Mouse (Mus musculus) heart, adult 18-20 months (tissue): Measurements from ENCODE around the gene Gm7137. TPM values are rescaled to one million over a fixed set of nuclear protein-coding genes. Genes with fewer than 3 reads are reported as not detected.
"Not testable (repeated sequence)": the region's sequence is repeated elsewhere in the genome, so short reads cannot be mapped to it uniquely, and the experiment has no call there.

Experiments used
- DNase-seq, 2 experiments: peaks; one replicate each; pipeline ENCODE4 v3.0.0; 2021 to 2022; ENCODE audit warnings: mixed read lengths in 1 of 2
- total RNA-seq, 2 experiments: library from RNA; stranded (reverse); gene quantifications; 2 replicates each; pipeline ENCODE4 v1.2.3; 2021

The Gm7137 gene
- total RNA-seq, 2 experiments from 2014 or later: not detected

DNA sequence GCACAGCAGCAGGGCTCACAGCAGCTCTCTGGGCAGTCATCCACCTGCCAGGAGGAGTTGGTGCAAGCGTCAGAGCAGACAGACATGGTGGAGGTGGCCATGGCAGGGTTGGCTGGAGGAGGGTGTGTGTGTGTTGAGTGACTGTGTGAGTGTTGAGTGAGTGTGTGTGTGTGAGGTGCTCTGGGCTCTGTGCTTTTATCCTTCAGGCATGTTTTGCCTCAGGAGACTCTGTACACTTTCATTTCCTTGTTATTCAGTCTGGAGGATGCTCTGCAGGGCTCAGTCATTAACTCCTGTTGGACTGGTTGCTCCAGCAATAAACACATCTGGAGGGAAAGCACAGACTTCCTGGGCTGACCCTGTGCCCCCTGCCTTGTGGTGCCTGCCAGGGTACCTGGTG is 36.7 kb downstream of the Gm7137 start, which contains the start of gene Gm9736:
Gm9736 (minus strand) TSS at position 101 of the 400 bp plus-strand sequence.
- not testable (repeated sequence) for DNase-seq

GRCm38 (mm10) chr10:77750686-77751085 is 37.3 kb downstream of the Gm7137 start:
- not testable (repeated sequence) for DNase-seq

DNA sequence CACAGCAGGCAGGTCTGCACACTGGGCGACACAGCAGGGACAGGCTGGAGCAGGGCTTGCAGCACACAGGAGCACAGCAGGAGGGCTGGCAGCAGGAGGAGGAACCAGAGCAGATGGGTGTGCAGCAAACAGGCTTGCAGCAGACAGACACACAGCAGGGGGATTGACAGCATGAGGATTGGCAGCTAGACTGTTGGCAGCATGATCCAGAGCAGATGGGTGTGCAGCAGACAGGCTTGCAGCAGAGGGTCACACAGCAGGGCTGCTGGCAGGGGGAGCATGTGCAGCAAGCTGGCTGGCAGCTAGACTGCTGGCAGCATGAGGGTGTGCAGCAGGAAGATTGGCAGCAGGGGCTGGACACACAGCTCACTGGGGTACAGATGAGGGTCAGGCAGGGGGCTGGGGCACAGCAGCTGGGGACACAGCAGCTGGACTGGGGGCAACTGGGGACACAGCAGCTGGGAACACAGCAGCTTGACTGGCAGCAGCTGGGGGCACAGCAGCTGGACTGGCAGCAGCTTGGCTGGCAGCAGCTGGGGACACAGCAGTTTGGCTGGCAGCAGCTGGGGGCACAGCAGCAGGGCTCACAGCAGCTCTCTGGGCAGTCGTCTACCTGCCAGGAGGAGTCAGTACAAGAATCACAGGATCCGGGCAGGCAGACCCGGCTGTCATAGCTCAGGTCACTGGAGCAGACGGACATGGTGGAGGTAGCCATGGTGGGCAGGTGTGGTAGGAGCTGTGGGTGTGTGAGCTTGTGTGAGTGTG is 45.9 kb downstream of the Gm7137 start, which contains the start of gene Gm18596:
Gm18596 (minus strand) TSS at position 715 of the 765 bp plus-strand sequence.
- DNase-seq: not testable (repeated sequence)

GRCm38 (mm10) chr10:77738929-77739328 is 49.1 kb downstream of the Gm7137 start:
- no peak for DNase-seq

Other genes with a start within 250 kb of the Gm7137 start
- gene Pttg1ip, start 206.5 kb downstream of the Gm7137 start, total RNA-seq: 100 to 1,000 TPM; 132 to 150 TPM
- 10 to 100 TPM; 81.7 to 82.3 TPM for gene Sumo3, start 182.1 kb downstream of the Gm7137 start, total RNA-seq
- gene Gm49325, start 182.0 kb downstream of the Gm7137 start, total RNA-seq: 10 to 100 TPM; 15.5 to 15.7 TPM
- gene Ube2g2, start 165.9 kb downstream of the Gm7137 start, total RNA-seq: 10 to 100 TPM; 80.9 to 82.8 TPM
- gene Tspear, start 101.6 kb downstream of the Gm7137 start, total RNA-seq: not detected
- gene Gm19402, start 97.4 kb downstream of the Gm7137 start, total RNA-seq: not detected
- not detected for gene Gm9508, start 91.0 kb downstream of the Gm7137 start, total RNA-seq
- not detected for gene Gm10272, start 81.6 kb downstream of the Gm7137 start, total RNA-seq
- gene Gm10024, start 76.7 kb downstream of the Gm7137 start, total RNA-seq: not detected
- not detected for gene Gm10142, start 72.4 kb downstream of the Gm7137 start, total RNA-seq
- gene Krtap12-1, start 67.6 kb downstream of the Gm7137 start, total RNA-seq: not detected
- not detected for gene Gm10100, start 61.7 kb downstream of the Gm7137 start, total RNA-seq
- gene Gm18596, start 45.6 kb downstream of the Gm7137 start, total RNA-seq: not detected
- not detected for gene Gm9736, start 36.8 kb downstream of the Gm7137 start, total RNA-seq
- not detected for gene Gm3233, start 28.5 kb downstream of the Gm7137 start, total RNA-seq
- gene Gm3238, start 16.9 kb downstream of the Gm7137 start, total RNA-seq: not detected
- not detected for gene Gm7138, start 11.3 kb downstream of the Gm7137 start, total RNA-seq
- gene Gm3250, start 5.7 kb downstream of the Gm7137 start, total RNA-seq: not detected
- gene Gm9639, start 6.9 kb upstream of the Gm7137 start, total RNA-seq: not detected
- not detected for gene Gm19668, start 10.9 kb upstream of the Gm7137 start, total RNA-seq
- not detected for gene Gm9507, start 23.6 kb upstream of the Gm7137 start, total RNA-seq
- gene Gm2696, start 26.5 kb upstream of the Gm7137 start, total RNA-seq: not detected
- gene Krtap10-4, start 38.9 kb upstream of the Gm7137 start, total RNA-seq: not detected
- gene Krtap10-10, start 47.7 kb upstream of the Gm7137 start, total RNA-seq: not detected
- gene Gm36176, start 58.6 kb upstream of the Gm7137 start, total RNA-seq: not detected
- not detected for gene Gm10318, start 64.7 kb upstream of the Gm7137 start, total RNA-seq
- gene Gm3285, start 73.8 kb upstream of the Gm7137 start, total RNA-seq: not detected
- gene Lrrc3, start 114.3 kb upstream of the Gm7137 start, total RNA-seq: under 1 TPM; 0.49 to 0.69 TPM
- 1 to 10 TPM in 1 of 2 experiments, under 1 TPM in 1; 0.99 to 1.5 TPM for gene Trpm2, start 182.4 kb upstream of the Gm7137 start, total RNA-seq
- gene 1810043G02Rik, start 190.3 kb upstream of the Gm7137 start, total RNA-seq: 1 to 10 TPM; 8.8 to 9.8 TPM
- 100 to 1,000 TPM; 114 to 120 TPM for gene Pfkl, start 221.9 kb upstream of the Gm7137 start, total RNA-seq